Mouse (Mus musculus): ENCODE measurements around the gene Nudt19.
"Not testable (repeated sequence)": the region's sequence is repeated elsewhere in the genome, so short reads cannot be mapped to it uniquely, and the experiment has no call there.

GRCm38 (mm10) chr7:35530544-35530943 is 25.6 kb downstream of the Nudt19 start:
- TF ChIP-seq CTCF (IDR thresholded peaks at IDR 0.05; ENCODE audit: borderline replicate concordance, insufficient read depth, low read length); POLR2A (IDR thresholded peaks at IDR 0.05; ENCODE audit: low read depth, low read length): not testable (repeated sequence)

All from embryonic fibroblast, embryonic 13.5 days (primary cell).